Mouse (Mus musculus): ENCODE results near the gene Myo1b. TPM values are rescaled to one million over a fixed set of nuclear protein-coding genes. Genes with fewer than 3 reads are reported as not detected.

Gene Myo1b
- polyA plus RNA-seq, 1 experiment = 2.6 TPM

- no peak for TF ChIP-seq POLR2A (IDR thresholded peaks at IDR 0.05; ENCODE audit: low read depth, low read length)
- no peak for TF ChIP-seq CTCF (IDR thresholded peaks at IDR 0.05; ENCODE audit: extremely low read depth, insufficient read length, insufficient replicate concordance, low read depth, low read length)
- WGBS = 11% methylated on average over 8 of the region's 8 CpGs
- H3K4me3 ChIP-seq (ENCODE audit: low read depth, low read length) = no peak overlapping the region
- peaks cover 11% of the 10 kb centered on the region; the same call in 1 of the 2 replicates for H3K4me1 ChIP-seq (ENCODE audit: control insufficient read depth, insufficient read depth, insufficient read length, low read length)
- no peaks in the 10 kb centered on the region for H3K36me3 ChIP-seq (ENCODE audit: control insufficient read depth, insufficient read depth, low read length)
- H3K27ac ChIP-seq (ENCODE audit: insufficient read depth, low read depth, low read length) = peak overlapping the region; percentile 79
- H3K27me3 ChIP-seq (ENCODE audit: control insufficient read depth, insufficient read depth, low read length) = no peaks in the 10 kb centered on the region
Measured at GRCm38 (mm10) chr1:51849570-51850211, 66.2 kb downstream of the Myo1b start.

GRCm38 (mm10) chr1:51845264-51846036, 70.4 kb downstream of the Myo1b start:
- H3K27me3 ChIP-seq (ENCODE audit: control insufficient read depth, insufficient read depth, low read length) = no peaks in the 10 kb centered on the region
- H3K4me3 ChIP-seq (ENCODE audit: low read depth, low read length) = no peak overlapping the region
- H3K27ac ChIP-seq (ENCODE audit: insufficient read depth, low read depth, low read length) = no peak overlapping the region
- peaks cover 6% of the 10 kb centered on the region for H3K4me1 ChIP-seq (ENCODE audit: control insufficient read depth, insufficient read depth, insufficient read length, low read length)
- WGBS = 87% methylated on average over 2 of the region's 2 CpGs
- TF ChIP-seq POLR2A (IDR thresholded peaks at IDR 0.05; ENCODE audit: low read depth, low read length) (no peak), CTCF (IDR thresholded peaks at IDR 0.05; ENCODE audit: extremely low read depth, insufficient read length, insufficient replicate concordance, low read depth, low read length) (no peak)
- H3K36me3 ChIP-seq (ENCODE audit: control insufficient read depth, insufficient read depth, low read length) = no peaks in the 10 kb centered on the region

- TF ChIP-seq POLR2A (IDR thresholded peaks at IDR 0.05; ENCODE audit: low read depth, low read length) = no peak
- TF ChIP-seq CTCF (IDR thresholded peaks at IDR 0.05; ENCODE audit: extremely low read depth, insufficient read length, insufficient replicate concordance, low read depth, low read length) = peak; percentile 18; the same call in 1 of the 2 replicates
- Histone ChIP-seq H3K4me3 (ENCODE audit: low read depth, low read length) (no peak overlapping the region), H3K36me3 (ENCODE audit: control insufficient read depth, insufficient read depth, low read length) (0 out of 2 replicates have a peak, but pooled peaks cover 2% of the 10 kb centered on the region), H3K27me3 (ENCODE audit: control insufficient read depth, insufficient read depth, low read length) (no peaks in the 10 kb centered on the region), H3K27ac (ENCODE audit: insufficient read depth, low read depth, low read length) (no peak overlapping the region), H3K4me1 (ENCODE audit: control insufficient read depth, insufficient read depth, insufficient read length, low read length) (peaks cover 3% of the 10 kb centered on the region; the same call in 1 of the 2 replicates)
- WGBS = 61% methylated on average over 11 of the region's 11 CpGs
Measured at GRCm38 (mm10) chr1:51837845-51838623, 77.8 kb downstream of the Myo1b start.

GRCm38 (mm10) chr1:51837311-51837710, 78.6 kb downstream of the Myo1b start:
- Histone ChIP-seq H3K4me1 (ENCODE audit: control insufficient read depth, insufficient read depth, insufficient read length, low read length) (0 out of 2 replicates have a peak, but pooled peaks cover 3% of the 10 kb centered on the region), H3K4me3 (ENCODE audit: low read depth, low read length) (no peak overlapping the region), H3K27me3 (ENCODE audit: control insufficient read depth, insufficient read depth, low read length) (no peaks in the 10 kb centered on the region), H3K36me3 (ENCODE audit: control insufficient read depth, insufficient read depth, low read length) (0 out of 2 replicates have a peak, but pooled peaks cover 2% of the 10 kb centered on the region), H3K27ac (ENCODE audit: insufficient read depth, low read depth, low read length) (no peak overlapping the region)
- 77% methylated on average over 4 of the region's 4 CpGs for WGBS
- no peak for TF ChIP-seq CTCF (IDR thresholded peaks at IDR 0.05; ENCODE audit: extremely low read depth, insufficient read length, insufficient replicate concordance, low read depth, low read length)
- TF ChIP-seq POLR2A (IDR thresholded peaks at IDR 0.05; ENCODE audit: low read depth, low read length) = no peak

GRCm38 (mm10) chr1:51835795-51836194, 80.1 kb downstream of the Myo1b start:
- Histone ChIP-seq H3K36me3 (ENCODE audit: control insufficient read depth, insufficient read depth, low read length) (0 out of 2 replicates have a peak, but pooled peaks cover 2% of the 10 kb centered on the region), H3K27me3 (ENCODE audit: control insufficient read depth, insufficient read depth, low read length) (no peaks in the 10 kb centered on the region), H3K4me3 (ENCODE audit: low read depth, low read length) (no peak overlapping the region), H3K4me1 (ENCODE audit: control insufficient read depth, insufficient read depth, insufficient read length, low read length) (0 out of 2 replicates have a peak, but pooled peaks cover 3% of the 10 kb centered on the region), H3K27ac (ENCODE audit: insufficient read depth, low read depth, low read length) (no peak overlapping the region)
- no peak for TF ChIP-seq POLR2A (IDR thresholded peaks at IDR 0.05; ENCODE audit: low read depth, low read length)
- no peak for TF ChIP-seq CTCF (IDR thresholded peaks at IDR 0.05; ENCODE audit: extremely low read depth, insufficient read length, insufficient replicate concordance, low read depth, low read length)
- 61% methylated on average over 8 of the region's 8 CpGs for WGBS

- no peaks in the 10 kb centered on the region for H3K27me3 ChIP-seq (ENCODE audit: control insufficient read depth, insufficient read depth, low read length)
- WGBS = 89% methylated on average over 3 of the region's 3 CpGs
- TF ChIP-seq CTCF (IDR thresholded peaks at IDR 0.05; ENCODE audit: extremely low read depth, insufficient read length, insufficient replicate concordance, low read depth, low read length) (no peak), POLR2A (IDR thresholded peaks at IDR 0.05; ENCODE audit: low read depth, low read length) (no peak)
- 0 out of 2 replicates have a peak, but pooled peaks cover 2% of the 10 kb centered on the region for H3K36me3 ChIP-seq (ENCODE audit: control insufficient read depth, insufficient read depth, low read length)
- no peak overlapping the region for H3K4me3 ChIP-seq (ENCODE audit: low read depth, low read length)
- 0 out of 2 replicates have a peak, but pooled peaks cover 3% of the 10 kb centered on the region for H3K4me1 ChIP-seq (ENCODE audit: control insufficient read depth, insufficient read depth, insufficient read length, low read length)
- no peak overlapping the region for H3K27ac ChIP-seq (ENCODE audit: insufficient read depth, low read depth, low read length)
Measured at GRCm38 (mm10) chr1:51834072-51834471, 81.8 kb downstream of the Myo1b start.
